Mouse (Mus musculus): ENCODE results near the gene Ddx31.

DNA sequence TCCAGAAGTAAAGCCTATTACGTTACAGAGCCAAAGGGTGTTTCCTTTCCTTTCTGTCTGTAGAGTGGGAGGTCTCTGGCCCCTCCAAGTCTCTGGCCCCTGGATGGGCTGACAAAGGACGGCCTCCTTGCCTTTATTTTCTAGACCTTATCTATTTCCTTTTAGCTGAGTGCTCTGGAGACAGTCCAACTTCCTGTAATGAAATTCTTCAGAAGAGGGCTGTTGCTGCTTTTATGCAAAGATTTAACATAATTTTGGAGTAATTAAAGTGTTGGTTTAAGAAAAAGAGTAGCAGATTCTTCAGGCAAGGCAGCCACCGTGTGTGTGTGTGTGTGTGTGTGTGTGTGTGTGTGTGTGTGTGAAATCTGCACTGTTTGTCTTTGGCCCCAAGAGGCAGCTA is 41.8 kb upstream of the Ddx31 start:
- TF ChIP-seq CTCF (IDR thresholded peaks at IDR 0.05; ENCODE audit: control insufficient read depth, insufficient read depth, low read length) (no peak), POLR2A (IDR thresholded peaks at IDR 0.05; ENCODE audit: borderline replicate concordance, control insufficient read depth, low read depth, low read length) (no peak)

Data from bone marrow, adult 2 months (tissue).